8 mouse cellular contexts compared by ENCODE assay signal in genomic region chr10:69398763-69399590, GRCm38 (mm10). TPM values are rescaled to one million over a fixed set of nuclear protein-coding genes. Genes with fewer than 3 reads are reported as not detected.
DNase-seq lines count a peak whose midpoint lies in the region; ATAC-seq and TF ChIP-seq lines count a peak whose summit lies in the region.

TSS of gene Ank3 (plus strand) at chr10:69398773.

- TF ChIP-seq CTCF in spleen, adult 2 months (IDR thresholded peaks at IDR 0.05; ENCODE audit: extremely low read depth, insufficient read depth, insufficient read length, insufficient replicate concordance) = no peak
- TF ChIP-seq CTCF in stomach, postnatal 0 days (IDR thresholded peaks at IDR 0.05; ENCODE audit: low read depth) = peak; percentile 52

- H3K4me2 ChIP-seq in stomach, postnatal 0 days (replicated peaks; ENCODE audit: low read depth) = peak within 1 kb of the TSS; percentile 100

- peak within 1 kb of the TSS; percentile 3; the same call in 1 of the 2 replicates for H3K4me3 ChIP-seq in spleen, adult 2 months (ENCODE audit: extremely low read depth, insufficient read depth, insufficient read length)
- peak within 1 kb of the TSS; percentile 75 for H3K4me3 ChIP-seq in forebrain, embryonic 10.5 days
- H3K4me3 ChIP-seq in stomach, postnatal 0 days (ENCODE audit: low read depth, low read length) = peak within 1 kb of the TSS; percentile 68

- peak; percentile 87 for ATAC-seq in stomach, postnatal 0 days (ENCODE audit: low FRiP score, low TSS enrichment)

- H3K4me1 ChIP-seq in spleen, adult 2 months (ENCODE audit: control insufficient read depth, insufficient read depth, insufficient read length) = peaks cover 2% of the 10 kb centered on the region; the same call in 1 of the 2 replicates
- H3K4me1 ChIP-seq in forebrain, embryonic 10.5 days = peaks cover 26% of the 10 kb centered on the region
- no peaks in the 10 kb centered on the region for H3K4me1 ChIP-seq in stomach, postnatal 0 days (replicated peaks; ENCODE audit: control insufficient read depth, insufficient read depth)

- WGBS in spleen, adult 2 months = 2% methylated on average over 77 of the region's 77 CpGs
- under 1% methylated on average over 74 of the region's 77 CpGs for WGBS in forebrain, embryonic 10.5 days
- WGBS in stomach, postnatal 0 days = under 1% methylated on average over 69 of the region's 77 CpGs

- TF ChIP-seq EP300 in stomach, postnatal 0 days (optimal IDR thresholded peaks at IDR 0.05) = no peak

- intact Hi-C loops in heart, postnatal 36 days (cut with DNase I) = no loop called here

- no peak for TF ChIP-seq POLR2A in spleen, adult 2 months (IDR thresholded peaks at IDR 0.05; ENCODE audit: low read depth, low read length)

- no peak within 1 kb of the TSS for H3K27ac ChIP-seq in spleen, adult 2 months (ENCODE audit: insufficient read depth, low read length)
- H3K27ac ChIP-seq in forebrain, embryonic 10.5 days = peak within 1 kb of the TSS; percentile 22; the same call in 1 of the 2 replicates
- H3K27ac ChIP-seq in stomach, postnatal 0 days (replicated peaks) = 0 out of 2 replicates have a peak within 1 kb of the TSS, but pooled peaks have one; percentile 30

- DNase-seq in spleen, adult 2 months (ENCODE audit: low read depth in 1 of 2, low spot score in 2 of 2) = no peak
- DNase-seq in spleen, postnatal 14 days (ENCODE audit: low spot score in 2 of 2) = no peak
- peak; percentile 46 for DNase-seq in forebrain, embryonic 10.5 days (ENCODE audit: extremely low spot score, low spot score)
- peak; percentile 13 to 20 for DNase-seq in heart, postnatal 36 days
- no peak for DNase-seq in layer of hippocampus, postnatal 14 days (ENCODE audit: low spot score in 2 of 2)
- peak; percentile 62 for DNase-seq in lung, postnatal 25 days (ENCODE audit: low spot score)
- peak; percentile 81 for DNase-seq in stomach, postnatal 0 days (ENCODE audit: low spot score)
- DNase-seq in right cerebral cortex, adult 18-20 months = no peak

- H3K27me3 ChIP-seq in spleen, adult 2 months (ENCODE audit: control insufficient read depth, insufficient read depth, low read length) = peaks cover 9% of the 10 kb centered on the region
- peaks cover 81% of the 10 kb centered on the region for H3K27me3 ChIP-seq in forebrain, embryonic 10.5 days (ENCODE audit: poor library complexity, severe bottlenecking)
- H3K27me3 ChIP-seq in stomach, postnatal 0 days (ENCODE audit: control insufficient read depth, insufficient read depth, low read length) = no peaks in the 10 kb centered on the region

- no peaks in the 10 kb centered on the region for H3K9me3 ChIP-seq in forebrain, embryonic 10.5 days
- H3K9me3 ChIP-seq in stomach, postnatal 0 days (ENCODE audit: control insufficient read depth, low read length) = no peaks in the 10 kb centered on the region

- peak within 1 kb of the TSS; percentile 76 for H3K9ac ChIP-seq in stomach, postnatal 0 days (ENCODE audit: low read length)

- no peaks in the 10 kb centered on the region for H3K36me3 ChIP-seq in spleen, adult 2 months (ENCODE audit: control insufficient read depth, insufficient read depth, low read length)
- H3K36me3 ChIP-seq in forebrain, embryonic 10.5 days (replicated peaks) = no peaks in the 10 kb centered on the region
- H3K36me3 ChIP-seq in stomach, postnatal 0 days (ENCODE audit: control insufficient read depth, insufficient read depth, low read length) = no peaks in the 10 kb centered on the region

RNA-seq across cellular contexts. Expression of gene Ank3, which starts in this region (rescaled TPM):
- polyA plus RNA-seq in spleen, adult 2 months (2012; rRNA removed) = 1.2 and 1.6 TPM in 2 replicates
- 18.5 and 24.8 TPM in 2 replicates for polyA plus RNA-seq in forebrain, embryonic 10.5 days (2016; fragmentation: Nextera tagmentation; extraction: Ambion mirVana)
- 10 to 100 TPM; 77.7 to 83.4 TPM for total RNA-seq in heart, postnatal 36 days (2021)
- 100 to 1,000 TPM; 483 to 533 TPM for total RNA-seq in layer of hippocampus, postnatal 14 days (2021)
- 16.0 and 16.8 TPM in 2 replicates for polyA plus RNA-seq in stomach, postnatal 0 days (2015; fragmentation: Nextera tagmentation; extraction: Ambion mirVana)

Comparison
In these comparisons a context has a peak if more than half of its experiments do, and no peak if none do; other contexts are left out.
1. RNA of gene Ank3 (total RNA-seq): 483 to 533 TPM in layer of hippocampus, postnatal 14 days; 77.7 to 83.4 TPM in heart, postnatal 36 days; every median in the first group is over 4 times any median in the second.
2. DNase-seq: peak in forebrain, embryonic 10.5 days (single experiment), heart, postnatal 36 days (2 of 2), lung, postnatal 25 days (single experiment) and stomach, postnatal 0 days (single experiment); none in spleen, adult 2 months (0 of 2), spleen, postnatal 14 days (0 of 2), layer of hippocampus, postnatal 14 days (0 of 2) and right cerebral cortex, adult 18-20 months (single experiment).
3. H3K4me3 ChIP-seq: peak in every context shown above with its lines; median percentile 75 in forebrain, embryonic 10.5 days; 68 in stomach, postnatal 0 days; 3 in spleen, adult 2 months.